Mouse (Mus musculus) lung, embryonic 16.5 days (tissue): ENCODE measurements around the gene Hdac9. TPM values are rescaled to one million over a fixed set of nuclear protein-coding genes. Genes with fewer than 3 reads are reported as not detected.

Source experiments
- ATAC-seq: fragments of 200-750 bp; cut with Nextera tagmentation; 2 replicates; pipeline ENCODE4 v1.8.0; 2017; ENCODE audit warnings: low read depth, mild to moderate bottlenecking, moderate library complexity
- H3K27ac ChIP-seq: fragments of 300-500 bp; sonication (generic); 2 replicates; pipeline ENCODE4 v1.5.1; 2014; ENCODE audit warnings: mild to moderate bottlenecking, control low read depth, low read length
- H3K27me3 ChIP-seq: fragments of 300-500 bp; sonication (generic); 2 replicates; pipeline ENCODE4 v1.6.1; 2014; ENCODE audit warnings: low read depth, low read length, mixed read lengths; ENCODE audit not compliant: control insufficient read depth, insufficient read depth
- H3K36me3 ChIP-seq: fragments of 300-500 bp; sonication (generic); 2 replicates; pipeline ENCODE4 v1.6.1; 2014; ENCODE audit warnings: low read length; ENCODE audit not compliant: control insufficient read depth, insufficient read depth
- H3K4me1 ChIP-seq: fragments of 300-500 bp; sonication (generic); replicated peaks from 2 replicates; pipeline ENCODE4 v1.6.1; 2014; ENCODE audit warnings: low read length, mixed read lengths; ENCODE audit not compliant: control insufficient read depth, insufficient read depth
- H3K4me2 ChIP-seq: fragments of 300-500 bp; sonication (generic); 2 replicates; pipeline ENCODE4 v1.6.1; 2014; ENCODE audit warnings: low read depth, low read length, control low read depth
- H3K4me3 ChIP-seq: fragments of 300-500 bp; sonication (generic); 2 replicates; pipeline ENCODE4 v1.5.1; 2014; ENCODE audit warnings: mild to moderate bottlenecking, low read length, control low read depth
- H3K9ac ChIP-seq: fragments of 300-500 bp; sonication (generic); 2 replicates; pipeline ENCODE4 v1.6.1; 2014; ENCODE audit warnings: low read length, control low read depth
- H3K9me3 ChIP-seq: fragments of 300-500 bp; sonication (generic); 2 replicates; pipeline ENCODE4 v1.6.1; 2016; ENCODE audit warnings: low read length; ENCODE audit not compliant: control insufficient read depth
- WGBS: fragments of 180-500 bp; shearing (Covaris S2); extraction: QIAGEN DNeasy Blood & Tissue Kit; methylation state at CpG from one replicate; pipeline ENCODE4 v1.1.7; 2014; 5-methylcytosine and 5-hydroxymethylcytosine counted together
- polyA plus RNA-seq: library from polyadenylated mRNA; unstranded; fragments of >200 nt; fragmentation: Nextera tagmentation; extraction: Ambion mirVana; gene quantifications from 2 replicates; pipeline ENCODE4 v1.2.1, GENCODE M21; 2015

Gene Hdac9
- 5.0 and 5.9 TPM in 2 replicates for polyA plus RNA-seq

DNA sequence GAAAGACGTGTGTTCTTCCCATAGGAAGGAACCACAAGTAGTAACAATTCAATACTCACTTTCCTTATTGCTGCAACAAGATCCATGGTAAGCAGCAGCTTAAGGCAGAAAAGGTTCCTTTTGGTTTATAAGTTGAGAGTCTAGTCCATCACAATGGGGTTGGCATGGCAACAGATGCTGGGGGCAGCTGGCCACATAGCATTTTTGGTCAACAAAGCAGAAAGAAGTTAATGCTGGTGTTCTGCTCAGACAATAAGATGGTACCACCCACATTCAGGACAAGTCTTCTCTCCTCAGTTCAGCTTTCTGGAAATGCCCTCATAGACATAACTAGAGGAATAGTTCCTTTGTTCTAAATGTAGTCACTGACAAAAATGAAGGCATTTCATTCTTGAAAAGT lies at the start of gene Hdac9:
Hdac9 (minus strand) TSS at position 101 of the 400 bp plus-strand sequence.
- ATAC-seq = no peak
- no peaks in the 10 kb centered on the region for H3K9me3 ChIP-seq
- no peaks in the 10 kb centered on the region for H3K36me3 ChIP-seq
- no peaks in the 10 kb centered on the region for H3K27me3 ChIP-seq
- H3K4me2 ChIP-seq = no peak within 1 kb of the TSS
- 41% methylated on average over 1 of the region's 1 CpGs for WGBS
- H3K27ac ChIP-seq = no peak within 1 kb of the TSS
- no peak within 1 kb of the TSS for H3K4me3 ChIP-seq
- no peak within 1 kb of the TSS for H3K9ac ChIP-seq
- H3K4me1 ChIP-seq = no peaks in the 10 kb centered on the region

DNA sequence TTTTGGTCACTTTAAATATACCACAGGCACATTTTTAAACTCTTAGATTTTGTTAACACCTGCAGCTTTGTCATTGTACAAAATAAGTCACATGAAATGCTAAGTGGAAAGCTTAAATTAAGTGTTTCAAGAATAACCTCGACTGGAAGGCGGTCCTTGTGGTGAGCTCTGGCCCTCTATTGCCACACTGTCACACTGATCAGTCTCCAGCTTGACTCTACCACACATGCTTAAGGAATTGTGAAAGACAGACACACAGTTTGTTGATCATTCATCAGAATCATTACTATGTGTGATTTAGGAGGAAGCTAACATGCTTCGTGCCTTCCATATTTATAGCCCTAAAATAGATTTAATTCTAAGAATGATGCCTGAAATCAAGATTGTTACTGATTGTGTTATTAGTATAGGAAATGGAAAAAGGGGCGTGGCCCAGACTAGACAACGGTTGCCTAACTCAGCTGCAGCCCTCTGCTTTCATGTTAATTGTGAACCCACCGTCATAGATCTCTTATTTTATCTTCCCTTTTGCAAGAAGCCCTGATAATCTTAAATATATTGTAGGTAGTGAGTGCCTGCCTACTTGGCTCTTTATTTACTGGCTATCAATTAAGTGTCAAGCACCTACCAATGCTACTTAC lies 32.3 kb upstream of the Hdac9 start:
- no peak overlapping the region for H3K9ac ChIP-seq
- no peaks in the 10 kb centered on the region for H3K27me3 ChIP-seq
- WGBS = 54% methylated on average over 6 of the region's 6 CpGs
- H3K9me3 ChIP-seq = no peaks in the 10 kb centered on the region
- no peak overlapping the region for H3K4me2 ChIP-seq
- H3K27ac ChIP-seq = no peak overlapping the region
- no peaks in the 10 kb centered on the region for H3K36me3 ChIP-seq
- H3K4me1 ChIP-seq = no peaks in the 10 kb centered on the region
- no peak for ATAC-seq
- H3K4me3 ChIP-seq = no peak overlapping the region

GRCm38 (mm10) chr12:34937918-34938317 lies 21.0 kb upstream of the Hdac9 start:
- Histone ChIP-seq H3K9ac (no peak overlapping the region), H3K4me2 (no peak overlapping the region), H3K27me3 (no peaks in the 10 kb centered on the region), H3K9me3 (peaks cover 7% of the 10 kb centered on the region; the same call in 1 of the 2 replicates), H3K36me3 (no peaks in the 10 kb centered on the region), H3K4me3 (no peak overlapping the region), H3K4me1 (no peaks in the 10 kb centered on the region), H3K27ac (no peak overlapping the region)
- 94% methylated on average over 1 of the region's 1 CpGs for WGBS
- no peak for ATAC-seq

DNA sequence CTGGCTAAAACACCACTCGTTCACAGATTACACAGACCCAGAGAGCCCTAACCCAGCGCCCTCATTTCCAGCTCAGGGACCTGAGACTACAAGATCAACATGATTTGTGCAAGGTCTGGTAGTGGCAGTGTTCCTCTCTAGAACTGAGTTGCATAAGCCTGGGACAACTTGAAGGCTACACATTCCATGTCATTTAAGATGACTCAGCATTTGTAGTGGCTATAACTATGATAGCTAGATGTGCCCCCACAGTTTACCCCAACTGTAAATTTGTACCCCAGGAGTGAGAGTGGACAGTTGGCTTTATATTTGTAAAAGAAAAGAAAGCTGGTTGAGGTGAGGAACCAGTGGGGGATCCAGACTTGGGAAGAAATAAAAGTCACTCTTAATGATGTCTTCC lies 8.9 kb downstream of the Hdac9 start:
- H3K4me3 ChIP-seq = no peak overlapping the region
- H3K4me1 ChIP-seq = no peaks in the 10 kb centered on the region
- H3K9me3 ChIP-seq = no peaks in the 10 kb centered on the region
- H3K27ac ChIP-seq = no peak overlapping the region
- no peak for ATAC-seq
- no peaks in the 10 kb centered on the region for H3K36me3 ChIP-seq
- H3K4me2 ChIP-seq = no peak overlapping the region
- peaks cover 19% of the 10 kb centered on the region for H3K27me3 ChIP-seq
- H3K9ac ChIP-seq = no peak overlapping the region
- 63% methylated on average over 2 of the region's 2 CpGs for WGBS

DNA sequence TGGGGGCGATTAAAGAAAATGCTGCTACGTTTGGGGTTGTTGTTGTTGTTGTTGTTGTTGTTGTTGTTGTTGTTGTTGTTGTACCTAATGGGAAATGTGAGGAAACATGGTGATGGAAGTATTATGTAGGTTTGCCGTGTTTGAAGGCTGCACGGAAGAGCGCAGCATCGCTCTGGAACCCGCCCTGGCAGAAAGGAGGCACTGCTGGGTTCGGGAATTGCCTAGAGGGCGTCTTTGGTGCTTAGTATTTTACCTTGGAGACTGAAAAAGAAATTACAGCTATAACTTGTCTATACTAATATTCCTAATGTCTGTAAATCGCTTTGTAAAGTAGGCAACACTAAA lies 9.4 kb downstream of the Hdac9 start:
- Histone ChIP-seq H3K9ac (peak overlapping the region; percentile 71; the same call in 1 of the 2 replicates), H3K4me2 (peak overlapping the region; percentile 98), H3K4me1 (no peaks in the 10 kb centered on the region), H3K4me3 (peak overlapping the region; percentile 74), H3K36me3 (no peaks in the 10 kb centered on the region), H3K27me3 (peaks cover 19% of the 10 kb centered on the region), H3K9me3 (no peaks in the 10 kb centered on the region), H3K27ac (no peak overlapping the region)
- 3% methylated on average over 10 of the region's 10 CpGs for WGBS
- ATAC-seq = peak; percentile 56

DNA sequence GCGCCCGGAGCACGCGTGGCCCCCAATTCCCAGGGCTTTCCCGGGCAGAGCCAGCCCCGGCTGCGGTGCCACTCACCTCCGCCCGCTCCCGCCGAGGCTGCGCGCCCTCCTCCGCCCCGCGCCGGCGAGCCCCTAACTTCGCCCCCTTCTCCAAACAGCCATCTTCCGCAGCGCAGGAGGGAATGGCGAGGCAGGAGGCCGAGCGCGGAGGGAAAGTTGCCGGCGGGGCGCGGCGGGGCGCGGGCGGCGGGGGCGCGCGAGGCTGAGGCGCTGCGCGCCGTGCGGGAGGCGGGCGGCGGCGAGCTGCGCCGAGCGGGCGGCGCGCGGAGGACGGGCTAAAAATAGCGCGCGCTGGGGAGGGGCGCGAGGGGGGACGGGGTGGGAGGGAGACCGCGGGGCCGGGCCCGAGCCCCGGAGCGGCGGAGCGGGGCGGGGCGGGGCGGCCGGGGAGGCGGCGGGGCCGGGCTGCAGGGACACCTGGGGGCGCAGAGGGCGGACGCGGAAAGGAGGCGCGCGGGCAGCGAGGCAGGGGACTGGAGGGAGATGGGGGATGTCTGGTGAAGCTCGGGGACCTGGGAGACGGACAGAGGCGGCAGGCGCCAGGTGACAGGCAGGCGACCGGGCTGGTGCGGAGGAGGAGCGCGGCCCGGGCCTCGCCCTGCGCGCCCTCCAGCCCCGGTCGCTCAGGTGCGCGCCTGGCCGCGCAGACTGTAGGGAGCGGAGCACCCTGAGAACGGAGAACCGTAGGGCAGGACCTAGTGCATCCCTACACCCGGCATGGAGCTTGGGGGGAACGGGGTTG lies 10.0 kb downstream of the Hdac9 start:
- Histone ChIP-seq H3K4me1 (no peaks in the 10 kb centered on the region), H3K27me3 (peaks cover 19% of the 10 kb centered on the region), H3K9ac (peak overlapping the region; percentile 71), H3K4me2 (peak overlapping the region; percentile 98), H3K27ac (no peak overlapping the region; the same call in 1 of the 2 replicates), H3K9me3 (no peaks in the 10 kb centered on the region), H3K4me3 (peak overlapping the region; percentile 74), H3K36me3 (no peaks in the 10 kb centered on the region)
- peak; percentile 91 for ATAC-seq
- WGBS = under 1% methylated on average over 64 of the region's 107 CpGs

DNA sequence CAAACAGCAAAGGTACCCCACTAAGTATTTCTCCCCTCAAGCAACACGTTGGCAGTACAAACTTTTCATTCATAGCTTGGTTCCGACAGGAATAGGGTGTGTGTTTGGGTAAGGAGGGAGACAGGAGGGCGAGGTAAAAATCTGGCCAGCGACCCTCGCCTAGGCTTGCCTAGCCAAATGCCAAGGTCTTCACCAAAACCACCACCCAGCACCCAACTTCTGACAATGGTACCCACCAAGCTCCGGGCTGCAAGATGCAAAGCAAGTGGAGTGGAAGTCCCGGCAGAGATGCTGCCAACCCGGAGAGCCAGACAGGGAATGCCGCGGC lies 10.6 kb downstream of the Hdac9 start:
- peak overlapping the region; percentile 74 for H3K4me3 ChIP-seq
- peak overlapping the region; percentile 71 for H3K9ac ChIP-seq
- no peaks in the 10 kb centered on the region for H3K36me3 ChIP-seq
- H3K4me1 ChIP-seq = no peaks in the 10 kb centered on the region
- H3K4me2 ChIP-seq = peak overlapping the region; percentile 98
- WGBS = under 1% methylated on average over 10 of the region's 10 CpGs
- no peak for ATAC-seq
- no peak overlapping the region; the same call in 1 of the 2 replicates for H3K27ac ChIP-seq
- no peaks in the 10 kb centered on the region for H3K9me3 ChIP-seq
- peaks cover 19% of the 10 kb centered on the region for H3K27me3 ChIP-seq

GRCm38 (mm10) chr12:34900241-34900640 lies 16.7 kb downstream of the Hdac9 start:
- no peak for ATAC-seq
- Histone ChIP-seq H3K36me3 (no peaks in the 10 kb centered on the region), H3K9me3 (no peaks in the 10 kb centered on the region), H3K27me3 (peaks cover 3% of the 10 kb centered on the region; the same call in 1 of the 2 replicates), H3K4me1 (no peaks in the 10 kb centered on the region), H3K4me3 (no peak overlapping the region), H3K27ac (no peak overlapping the region), H3K4me2 (no peak overlapping the region), H3K9ac (no peak overlapping the region)
- WGBS = 81% methylated on average over 8 of the region's 8 CpGs

GRCm38 (mm10) chr12:34894867-34895266 lies 22.0 kb downstream of the Hdac9 start:
- Histone ChIP-seq H3K27ac (no peak overlapping the region), H3K9ac (no peak overlapping the region), H3K4me1 (no peaks in the 10 kb centered on the region), H3K27me3 (no peaks in the 10 kb centered on the region), H3K4me2 (no peak overlapping the region), H3K36me3 (no peaks in the 10 kb centered on the region), H3K9me3 (no peaks in the 10 kb centered on the region), H3K4me3 (no peak overlapping the region)
- ATAC-seq = no peak
- WGBS = 71% methylated on average over 5 of the region's 5 CpGs
